Mouse (Mus musculus) limb, embryonic 10.5 days (tissue): ENCODE measurements around the gene Tesk1. TPM values are rescaled to one million over a fixed set of nuclear protein-coding genes. Genes with fewer than 3 reads are reported as not detected.
A peak's percentile ranks its signal among the peaks of the same experiment; 100 is the strongest.

Experiments
- DNase-seq: peaks from one replicate; pipeline ENCODE4 v3.0.0-alpha.2; 2017; ENCODE audit warnings: low spot score
- H3K27ac ChIP-seq: fragments of 300-500 bp; sonication (generic); 2 replicates; pipeline ENCODE4 v1.5.1; 2016; ENCODE audit warnings: mild to moderate bottlenecking
- H3K27me3 ChIP-seq: fragments of 300-500 bp; sonication (generic); 2 replicates; pipeline ENCODE4 v1.6.1; 2016; ENCODE audit warnings: low read depth, mild to moderate bottlenecking; ENCODE audit not compliant: poor library complexity, severe bottlenecking
- H3K36me3 ChIP-seq: fragments of 300-500 bp; sonication (generic); 2 replicates; pipeline ENCODE4 v1.6.1; 2016; ENCODE audit warnings: mild to moderate bottlenecking, moderate library complexity
- H3K4me1 ChIP-seq: fragments of 300-500 bp; sonication (generic); 2 replicates; pipeline ENCODE4 v1.6.1; 2016
- H3K4me3 ChIP-seq: fragments of 300-500 bp; sonication (generic); 2 replicates; pipeline ENCODE4 v1.5.1; 2016; ENCODE audit warnings: mild to moderate bottlenecking, moderate library complexity
- H3K9me3 ChIP-seq: fragments of 300-500 bp; sonication (generic); replicated peaks from 2 replicates; pipeline ENCODE4 v1.6.1; 2016; ENCODE audit warnings: mild to moderate bottlenecking
- WGBS: fragments of 180-500 bp; shearing (Covaris S2); methylation state at CpG from one replicate; pipeline ENCODE4 v1.1.7; 2016; 5-methylcytosine and 5-hydroxymethylcytosine counted together
- polyA plus RNA-seq: library from polyadenylated mRNA; unstranded; fragments of >200 nt; fragmentation: Nextera tagmentation; extraction: Ambion mirVana; gene quantifications from 2 replicates; pipeline ENCODE4 v1.2.1, GENCODE M21; 2016

The Tesk1 gene
- polyA plus RNA-seq, 1 experiment from 2014 or later: 9.7 TPM

- Histone ChIP-seq H3K27ac (peak overlapping the region; percentile 82), H3K4me3 (peak overlapping the region; percentile 58), H3K27me3 (no peaks in the 10 kb centered on the region), H3K9me3 (no peaks in the 10 kb centered on the region), H3K36me3 (no peaks in the 10 kb centered on the region), H3K4me1 (peaks cover 33% of the 10 kb centered on the region)
- WGBS: 1% methylated on average over 28 of the region's 28 CpGs
- DNase-seq: peak; percentile 81
Measured at GRCm38 (mm10) chr4:43406162-43406971, 35.4 kb upstream of the Tesk1 start.

- Histone ChIP-seq H3K27ac (peak overlapping the region; percentile 82; the same call in 1 of the 2 replicates), H3K27me3 (no peaks in the 10 kb centered on the region), H3K4me3 (peak overlapping the region; percentile 58), H3K4me1 (peaks cover 25% of the 10 kb centered on the region), H3K36me3 (no peaks in the 10 kb centered on the region), H3K9me3 (no peaks in the 10 kb centered on the region)
- no peak for DNase-seq
- WGBS: 78% methylated on average over 12 of the region's 12 CpGs
Measured at GRCm38 (mm10) chr4:43407071-43407920, 34.4 kb upstream of the Tesk1 start.

- Histone ChIP-seq H3K27me3 (no peaks in the 10 kb centered on the region), H3K4me1 (0 out of 2 replicates have a peak, but pooled peaks cover 4% of the 10 kb centered on the region), H3K4me3 (no peak overlapping the region), H3K9me3 (no peaks in the 10 kb centered on the region), H3K36me3 (peaks cover 27% of the 10 kb centered on the region), H3K27ac (no peak overlapping the region)
- 90% methylated on average over 14 of the region's 14 CpGs for WGBS
- no peak for DNase-seq
Measured at GRCm38 (mm10) chr4:43414761-43415160, 27.0 kb upstream of the Tesk1 start.

- Histone ChIP-seq H3K4me1 (peaks cover 10% of the 10 kb centered on the region; the same call in 1 of the 2 replicates), H3K27ac (no peak overlapping the region), H3K27me3 (no peaks in the 10 kb centered on the region), H3K4me3 (no peak overlapping the region), H3K9me3 (no peaks in the 10 kb centered on the region), H3K36me3 (peaks cover 27% of the 10 kb centered on the region)
- no peak for DNase-seq
- 93% methylated on average over 29 of the region's 29 CpGs for whole genome bisulfite sequencing
Measured at GRCm38 (mm10) chr4:43415221-43416070, 26.3 kb upstream of the Tesk1 start.

GRCm38 (mm10) chr4:43416071-43416490 lies 25.7 kb upstream of the Tesk1 start:
- Histone ChIP-seq H3K4me1 (peaks cover 10% of the 10 kb centered on the region; the same call in 1 of the 2 replicates), H3K4me3 (no peak overlapping the region), H3K27ac (no peak overlapping the region), H3K9me3 (no peaks in the 10 kb centered on the region), H3K27me3 (peaks cover 2% of the 10 kb centered on the region), H3K36me3 (peaks cover 27% of the 10 kb centered on the region)
- WGBS: 95% methylated on average over 22 of the region's 22 CpGs
- no peak for DNase-seq

GRCm38 (mm10) chr4:43417269-43418062 lies 24.3 kb upstream of the Tesk1 start:
- Histone ChIP-seq H3K27me3 (peaks cover 15% of the 10 kb centered on the region), H3K4me3 (no peak overlapping the region), H3K27ac (no peak overlapping the region), H3K9me3 (no peaks in the 10 kb centered on the region), H3K4me1 (peaks cover 10% of the 10 kb centered on the region; the same call in 1 of the 2 replicates), H3K36me3 (peaks cover 37% of the 10 kb centered on the region)
- no peak for DNase-seq
- 88% methylated on average over 16 of the region's 16 CpGs for WGBS

- 78% methylated on average over 4 of the region's 4 CpGs for WGBS
- Histone ChIP-seq H3K36me3 (peaks cover 44% of the 10 kb centered on the region), H3K9me3 (no peaks in the 10 kb centered on the region), H3K4me3 (no peak overlapping the region), H3K27me3 (peaks cover 25% of the 10 kb centered on the region), H3K27ac (no peak overlapping the region), H3K4me1 (peaks cover 10% of the 10 kb centered on the region; the same call in 1 of the 2 replicates)
- DNase-seq: no peak
Measured at GRCm38 (mm10) chr4:43418450-43418849, 23.3 kb upstream of the Tesk1 start.

GRCm38 (mm10) chr4:43418973-43419656 lies 22.6 kb upstream of the Tesk1 start:
- Histone ChIP-seq H3K27ac (no peak overlapping the region), H3K27me3 (peaks cover 32% of the 10 kb centered on the region), H3K4me3 (no peak overlapping the region), H3K9me3 (no peaks in the 10 kb centered on the region), H3K4me1 (peaks cover 10% of the 10 kb centered on the region; the same call in 1 of the 2 replicates), H3K36me3 (peaks cover 51% of the 10 kb centered on the region)
- WGBS: 61% methylated on average over 15 of the region's 15 CpGs
- no peak for DNase-seq

- 69% methylated on average over 9 of the region's 9 CpGs for WGBS
- Histone ChIP-seq H3K4me1 (peaks cover 10% of the 10 kb centered on the region; the same call in 1 of the 2 replicates), H3K4me3 (no peak overlapping the region), H3K36me3 (peaks cover 56% of the 10 kb centered on the region), H3K9me3 (no peaks in the 10 kb centered on the region), H3K27ac (no peak overlapping the region), H3K27me3 (peaks cover 39% of the 10 kb centered on the region)
- DNase-seq: no peak
Measured at GRCm38 (mm10) chr4:43419801-43420281, 21.9 kb upstream of the Tesk1 start.

- Histone ChIP-seq H3K27ac (no peak overlapping the region), H3K27me3 (peaks cover 44% of the 10 kb centered on the region), H3K4me3 (no peak overlapping the region), H3K9me3 (no peaks in the 10 kb centered on the region), H3K4me1 (peaks cover 13% of the 10 kb centered on the region), H3K36me3 (peaks cover 56% of the 10 kb centered on the region)
- 8% methylated on average over 6 of the region's 6 CpGs for WGBS
- peak; percentile 79 for DNase-seq
Measured at GRCm38 (mm10) chr4:43420305-43420704, 21.4 kb upstream of the Tesk1 start.

GRCm38 (mm10) chr4:43421632-43422240 lies 20.0 kb upstream of the Tesk1 start:
- Histone ChIP-seq H3K27ac (no peak overlapping the region), H3K27me3 (peaks cover 58% of the 10 kb centered on the region), H3K4me1 (peaks cover 27% of the 10 kb centered on the region), H3K36me3 (peaks cover 43% of the 10 kb centered on the region), H3K9me3 (no peaks in the 10 kb centered on the region), H3K4me3 (no peak overlapping the region)
- 72% methylated on average over 28 of the region's 28 CpGs for WGBS
- no peak for DNase-seq
